Mouse (Mus musculus) embryonic facial prominence, embryonic 10.5 days (tissue): Measurements from ENCODE around the gene Poln. TPM values are rescaled to one million over a fixed set of nuclear protein-coding genes. Genes with fewer than 3 reads are reported as not detected.

ENCODE experiments used
- DNase-seq: peaks from one replicate; pipeline ENCODE4 v3.0.0-alpha.2; 2017; ENCODE audit warnings: low spot score
- H3K27ac ChIP-seq: fragments of 300-500 bp; sonication (generic); replicated peaks from 2 replicates; pipeline ENCODE4 v1.5.1; 2016; ENCODE audit warnings: mild to moderate bottlenecking
- H3K27me3 ChIP-seq: fragments of 300-500 bp; sonication (generic); replicated peaks from 2 replicates; pipeline ENCODE4 v1.6.1; 2016; ENCODE audit warnings: low read depth, mild to moderate bottlenecking; ENCODE audit not compliant: poor library complexity, severe bottlenecking
- H3K36me3 ChIP-seq: fragments of 300-500 bp; sonication (generic); replicated peaks from 2 replicates; pipeline ENCODE4 v1.6.1; 2016; ENCODE audit warnings: mild to moderate bottlenecking, moderate library complexity
- H3K4me1 ChIP-seq: fragments of 300-500 bp; sonication (generic); 2 replicates; pipeline ENCODE4 v1.6.1; 2016
- H3K4me3 ChIP-seq: fragments of 300-500 bp; sonication (generic); 2 replicates; pipeline ENCODE4 v1.5.1; 2016; ENCODE audit warnings: mild to moderate bottlenecking, moderate library complexity
- H3K9me3 ChIP-seq: fragments of 300-500 bp; sonication (generic); 2 replicates; pipeline ENCODE4 v1.6.1; 2016; ENCODE audit warnings: mild to moderate bottlenecking
- WGBS: fragments of 180-500 bp; shearing (Covaris S2); methylation state at CpG from one replicate; pipeline ENCODE4 v1.1.7; 2016; 5-methylcytosine and 5-hydroxymethylcytosine counted together
- polyA plus RNA-seq: library from polyadenylated mRNA; unstranded; fragments of >200 nt; fragmentation: Nextera tagmentation; extraction: Ambion mirVana; gene quantifications from 2 replicates; pipeline ENCODE4 v1.2.1, GENCODE M21; 2016

The Poln gene
- polyA plus RNA-seq, 1 experiment from 2014 or later, result 0.69 TPM

GRCm38 (mm10) chr5:34030101-34030500 lies 139.1 kb downstream of the Poln start:
- Histone ChIP-seq H3K27ac (no peak overlapping the region), H3K4me3 (no peak overlapping the region), H3K4me1 (no peaks in the 10 kb centered on the region), H3K9me3 (no peaks in the 10 kb centered on the region), H3K27me3 (no peaks in the 10 kb centered on the region), H3K36me3 (no peaks in the 10 kb centered on the region)
- 80% methylated on average over 4 of the region's 4 CpGs for WGBS
- no peak for DNase-seq

GRCm38 (mm10) chr5:34018968-34019367 lies 150.3 kb downstream of the Poln start:
- H3K9me3 ChIP-seq, result no peaks in the 10 kb centered on the region
- H3K36me3 ChIP-seq, result no peaks in the 10 kb centered on the region
- no peak overlapping the region for H3K27ac ChIP-seq
- H3K4me1 ChIP-seq, result no peaks in the 10 kb centered on the region
- H3K27me3 ChIP-seq, result no peaks in the 10 kb centered on the region
- 86% methylated on average over 4 of the region's 4 CpGs for WGBS
- no peak overlapping the region for H3K4me3 ChIP-seq
- DNase-seq, result no peak

- 66% methylated on average over 1 of the region's 1 CpGs for WGBS
- Histone ChIP-seq H3K27me3 (no peaks in the 10 kb centered on the region), H3K9me3 (no peaks in the 10 kb centered on the region), H3K36me3 (no peaks in the 10 kb centered on the region), H3K4me1 (no peaks in the 10 kb centered on the region), H3K27ac (no peak overlapping the region), H3K4me3 (no peak overlapping the region)
- no peak for DNase-seq
Measured at GRCm38 (mm10) chr5:34014652-34015051, 154.6 kb downstream of the Poln start.

- no peaks in the 10 kb centered on the region for H3K27me3 ChIP-seq
- 84% methylated on average over 4 of the region's 4 CpGs for WGBS
- no peak for DNase-seq
- H3K36me3 ChIP-seq, result no peaks in the 10 kb centered on the region
- no peak overlapping the region for H3K4me3 ChIP-seq
- H3K4me1 ChIP-seq, result no peaks in the 10 kb centered on the region
- no peak overlapping the region for H3K27ac ChIP-seq
- H3K9me3 ChIP-seq, result no peaks in the 10 kb centered on the region
Measured at GRCm38 (mm10) chr5:34007392-34007941, 161.8 kb downstream of the Poln start.

- no peak for DNase-seq
- Histone ChIP-seq H3K9me3 (no peaks in the 10 kb centered on the region), H3K27me3 (no peaks in the 10 kb centered on the region), H3K4me1 (no peaks in the 10 kb centered on the region), H3K27ac (no peak overlapping the region), H3K36me3 (peaks cover under 1% of the 10 kb centered on the region; the same call in 1 of the 2 replicates), H3K4me3 (no peak overlapping the region)
- 87% methylated on average over 4 of the region's 4 CpGs for WGBS
Measured at GRCm38 (mm10) chr5:34006832-34007231, 162.4 kb downstream of the Poln start.

GRCm38 (mm10) chr5:34004618-34005017 lies 164.6 kb downstream of the Poln start:
- H3K27me3 ChIP-seq, result peaks cover 18% of the 10 kb centered on the region
- no peaks in the 10 kb centered on the region for H3K9me3 ChIP-seq
- H3K4me3 ChIP-seq, result no peak overlapping the region
- DNase-seq, result no peak
- no peak overlapping the region for H3K27ac ChIP-seq
- WGBS, result 80% methylated on average over 5 of the region's 5 CpGs
- H3K36me3 ChIP-seq, result peaks cover 13% of the 10 kb centered on the region; the same call in 1 of the 2 replicates
- H3K4me1 ChIP-seq, result no peaks in the 10 kb centered on the region

- Histone ChIP-seq H3K4me3 (no peak overlapping the region), H3K4me1 (peaks cover 8% of the 10 kb centered on the region; the same call in 1 of the 2 replicates), H3K27ac (no peak overlapping the region), H3K27me3 (peaks cover 38% of the 10 kb centered on the region), H3K36me3 (peaks cover 13% of the 10 kb centered on the region; the same call in 1 of the 2 replicates), H3K9me3 (no peaks in the 10 kb centered on the region)
- 93% methylated on average over 4 of the region's 4 CpGs for WGBS
- no peak for DNase-seq
Measured at GRCm38 (mm10) chr5:34002636-34003035, 166.6 kb downstream of the Poln start.

GRCm38 (mm10) chr5:34001401-34001800 lies 167.8 kb downstream of the Poln start:
- 82% methylated on average over 1 of the region's 1 CpGs for WGBS
- no peak overlapping the region for H3K27ac ChIP-seq
- no peak overlapping the region for H3K4me3 ChIP-seq
- H3K27me3 ChIP-seq, result peaks cover 50% of the 10 kb centered on the region
- H3K4me1 ChIP-seq, result peaks cover 19% of the 10 kb centered on the region
- no peaks in the 10 kb centered on the region for H3K9me3 ChIP-seq
- no peak for DNase-seq
- peaks cover 13% of the 10 kb centered on the region; the same call in 1 of the 2 replicates for H3K36me3 ChIP-seq

GRCm38 (mm10) chr5:34000809-34001208 lies 168.4 kb downstream of the Poln start:
- Histone ChIP-seq H3K9me3 (no peaks in the 10 kb centered on the region), H3K4me3 (no peak overlapping the region), H3K27me3 (peaks cover 56% of the 10 kb centered on the region), H3K27ac (no peak overlapping the region), H3K4me1 (peaks cover 24% of the 10 kb centered on the region), H3K36me3 (peaks cover 13% of the 10 kb centered on the region; the same call in 1 of the 2 replicates)
- 95% methylated on average over 25 of the region's 25 CpGs for WGBS
- DNase-seq, result peak; percentile 8

- DNase-seq, result no peak
- Histone ChIP-seq H3K27me3 (peaks cover 69% of the 10 kb centered on the region), H3K4me1 (peaks cover 35% of the 10 kb centered on the region), H3K4me3 (no peak overlapping the region), H3K27ac (no peak overlapping the region), H3K36me3 (peaks cover 13% of the 10 kb centered on the region; the same call in 1 of the 2 replicates), H3K9me3 (no peaks in the 10 kb centered on the region)
- WGBS, result 89% methylated on average over 6 of the region's 6 CpGs
Measured at GRCm38 (mm10) chr5:33999466-34000090, 169.7 kb downstream of the Poln start.

- H3K4me1 ChIP-seq, result peaks cover 35% of the 10 kb centered on the region
- WGBS, result 82% methylated on average over 3 of the region's 3 CpGs
- no peaks in the 10 kb centered on the region for H3K9me3 ChIP-seq
- DNase-seq, result no peak
- peaks cover 13% of the 10 kb centered on the region; the same call in 1 of the 2 replicates for H3K36me3 ChIP-seq
- H3K27ac ChIP-seq, result no peak overlapping the region
- no peak overlapping the region for H3K4me3 ChIP-seq
- peaks cover 78% of the 10 kb centered on the region for H3K27me3 ChIP-seq
Measured at GRCm38 (mm10) chr5:33998505-33998877, 170.8 kb downstream of the Poln start.

GRCm38 (mm10) chr5:33997829-33998504 lies 171.3 kb downstream of the Poln start:
- Histone ChIP-seq H3K4me1 (peaks cover 35% of the 10 kb centered on the region), H3K4me3 (peak overlapping the region; percentile 72), H3K27me3 (peaks cover 78% of the 10 kb centered on the region), H3K27ac (no peak overlapping the region), H3K9me3 (no peaks in the 10 kb centered on the region), H3K36me3 (peaks cover 13% of the 10 kb centered on the region; the same call in 1 of the 2 replicates)
- WGBS, result 72% methylated on average over 20 of the region's 20 CpGs
- no peak for DNase-seq
